Mouse (Mus musculus) E14TG2a.4 (cell line): ENCODE data around the gene Gm44503.

ENCODE experiments used
- CTCF ChIP-seq: conservative IDR thresholded peaks from 2 replicates; pipeline ENCODE4 v1.5.1; 2014; ENCODE audit warnings: low read length
- POU5F1 ChIP-seq: IDR thresholded peaks from 2 replicates; pipeline ENCODE4 v1.6.1; 2014; ENCODE audit warnings: low read length, borderline replicate concordance

GRCm38 (mm10) chr9:72968349-72969061 lies 9.9 kb downstream of the Gm44503 start:
- TF ChIP-seq POU5F1 (no peak), CTCF (peak; percentile 55)
